Mouse (Mus musculus) bone marrow macrophage, adult 2 months (primary cell): ENCODE results near the gene Tlr12. TPM values are rescaled to one million over a fixed set of nuclear protein-coding genes. Genes with fewer than 3 reads are reported as not detected.
"Not testable (repeated sequence)": the region's sequence is repeated elsewhere in the genome, so short reads cannot be mapped to it uniquely, and the experiment has no call there.

Source experiments
- H3K27ac ChIP-seq: 2 replicates; pipeline ENCODE4 v1.5.1; 2012; ENCODE audit warnings: low read depth, low read length; ENCODE audit not compliant: insufficient read depth
- H3K4me1 ChIP-seq: 2 replicates; pipeline ENCODE4 v1.6.1; 2012; ENCODE audit warnings: low read length; ENCODE audit not compliant: control insufficient read depth, insufficient read depth
- H3K4me3 ChIP-seq: 2 replicates; pipeline ENCODE4 v1.5.1; 2012; ENCODE audit warnings: mild to moderate bottlenecking, low read length, moderate library complexity; ENCODE audit not compliant: insufficient read depth
- CTCF ChIP-seq: IDR thresholded peaks from 2 replicates; pipeline ENCODE4 v1.5.1; 2012; ENCODE audit warnings: low read depth, mild to moderate bottlenecking, low read length, moderate library complexity
- POLR2A ChIP-seq: IDR thresholded peaks from 2 replicates; pipeline ENCODE4 v1.6.1; 2012; ENCODE audit warnings: mild to moderate bottlenecking, low read depth, low read length, borderline replicate concordance
- polyA plus RNA-seq: library from polyadenylated mRNA; stranded (reverse); fragments of >200 nt; gene quantifications from 2 replicates; pipeline ENCODE4 v1.2.4, GENCODE M21; 2012; ENCODE audit not compliant: missing spikeins, insufficient read depth, insufficient read length

The Tlr12 gene
- polyA plus RNA-seq, 1 experiment: not detected

DNA sequence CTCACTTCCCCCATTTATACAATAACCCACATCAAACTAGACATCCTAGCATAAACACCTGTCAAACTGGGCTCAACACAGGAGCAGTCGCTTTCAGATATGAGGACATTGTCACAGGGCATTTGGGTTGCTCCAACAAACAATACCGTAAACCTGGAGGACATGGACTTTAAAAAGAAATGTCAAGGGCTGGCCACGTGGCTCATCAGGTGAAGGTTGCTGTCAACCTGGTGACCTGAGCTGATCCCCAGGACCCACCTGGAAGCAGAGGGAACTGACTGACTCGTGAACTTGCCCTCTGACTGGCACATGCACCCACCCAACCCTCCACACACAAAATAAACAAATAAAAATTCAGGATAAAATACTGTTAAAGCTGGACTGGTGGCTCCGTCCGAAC is 2.2 kb upstream of the Tlr12 start:
- no peak overlapping the region for H3K27ac ChIP-seq
- H3K4me1 ChIP-seq: peaks cover 12% of the 10 kb centered on the region
- TF ChIP-seq POLR2A: no peak
- no peak for TF ChIP-seq CTCF
- H3K4me3 ChIP-seq: no peak overlapping the region

- TF ChIP-seq POLR2A: no peak
- TF ChIP-seq CTCF: no peak
- Histone ChIP-seq H3K27ac (no peak overlapping the region), H3K4me3 (no peak overlapping the region), H3K4me1 (peaks cover 12% of the 10 kb centered on the region)
Measured at GRCm38 (mm10) chr4:128618963-128619362, 544 bp upstream of the Tlr12 start.

DNA sequence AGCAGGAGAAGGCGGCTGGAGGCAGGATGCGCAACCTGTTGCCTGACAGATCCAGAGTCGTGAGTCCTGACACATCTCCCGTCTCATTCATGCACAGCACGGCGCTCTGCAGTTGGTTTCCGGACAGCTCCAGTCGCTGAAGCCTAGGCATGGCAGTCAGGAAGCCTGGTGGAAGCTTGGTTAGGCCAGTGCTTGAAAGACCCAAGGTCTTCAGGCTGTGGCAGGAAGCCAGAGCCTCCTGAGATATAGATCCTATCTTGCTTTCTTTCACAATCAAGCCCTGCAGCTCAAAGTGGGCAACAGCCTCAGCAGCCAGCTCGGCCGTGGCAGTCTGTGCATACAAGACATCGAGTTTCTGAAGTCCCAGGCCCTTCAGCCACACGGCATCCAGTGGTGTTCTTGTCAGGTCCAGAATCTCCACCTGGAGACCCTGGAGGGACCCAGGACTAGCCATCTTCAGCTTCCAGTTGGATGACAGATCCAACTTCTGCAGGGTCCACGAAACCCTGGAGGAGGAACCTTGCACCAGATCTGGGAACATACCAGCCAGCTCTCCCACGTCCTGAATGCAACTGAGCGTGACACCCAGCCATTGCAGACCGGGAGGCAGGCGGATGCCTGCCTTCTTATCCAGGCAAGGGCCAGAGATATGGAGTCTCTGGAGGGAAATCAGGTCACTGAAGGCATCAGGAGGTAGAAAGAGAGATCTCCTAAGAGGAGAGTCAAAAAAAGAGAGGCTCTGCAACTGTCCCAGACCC is 877 bp downstream of the Tlr12 start:
- no peak overlapping the region for H3K4me3 ChIP-seq
- TF ChIP-seq CTCF (no peak), POLR2A (no peak)
- no peak overlapping the region for H3K27ac ChIP-seq
- H3K4me1 ChIP-seq: peaks cover 12% of the 10 kb centered on the region

GRCm38 (mm10) chr4:128615761-128616160 is 2.7 kb downstream of the Tlr12 start:
- H3K4me3 ChIP-seq: no peak overlapping the region
- no peak overlapping the region for H3K27ac ChIP-seq
- TF ChIP-seq POLR2A (no peak), CTCF (no peak)
- peaks cover 12% of the 10 kb centered on the region for H3K4me1 ChIP-seq

GRCm38 (mm10) chr4:128613326-128613725 is 5.1 kb downstream of the Tlr12 start:
- H3K4me1 ChIP-seq: peaks cover 14% of the 10 kb centered on the region
- H3K27ac ChIP-seq: no peak overlapping the region
- TF ChIP-seq POLR2A (no peak), CTCF (no peak)

GRCm38 (mm10) chr4:128611726-128612125 is 6.7 kb downstream of the Tlr12 start:
- H3K27ac ChIP-seq, H3K4me3 ChIP-seq, H3K4me1 ChIP-seq: not testable (repeated sequence)

More at GRCm38 (mm10) chr4:128613326-128613725, 5.1 kb downstream of the Tlr12 start:
- no peak overlapping the region for H3K4me3 ChIP-seq

GRCm38 (mm10) chr4:128610706-128611105 is 7.7 kb downstream of the Tlr12 start:
- no peak for TF ChIP-seq POLR2A
- TF ChIP-seq CTCF: no peak
- peaks cover 7% of the 10 kb centered on the region for H3K4me1 ChIP-seq
- H3K27ac ChIP-seq: no peak overlapping the region
- no peak overlapping the region for H3K4me3 ChIP-seq

- Histone ChIP-seq H3K27ac (no peak within 1 kb of the TSS), H3K4me3 (peak within 1 kb of the TSS; percentile 97), H3K4me1 (peaks cover 7% of the 10 kb centered on the region)
- TF ChIP-seq POLR2A (no peak; the same call in 1 of the 2 replicates), CTCF (no peak)
Measured at GRCm38 (mm10) chr4:128609925-128610402, 8.5 kb downstream of the Tlr12 start, which contains the start of gene Zscan20. Gene Zscan20, minus strand, starts transcription at chr4:128610098.

DNA sequence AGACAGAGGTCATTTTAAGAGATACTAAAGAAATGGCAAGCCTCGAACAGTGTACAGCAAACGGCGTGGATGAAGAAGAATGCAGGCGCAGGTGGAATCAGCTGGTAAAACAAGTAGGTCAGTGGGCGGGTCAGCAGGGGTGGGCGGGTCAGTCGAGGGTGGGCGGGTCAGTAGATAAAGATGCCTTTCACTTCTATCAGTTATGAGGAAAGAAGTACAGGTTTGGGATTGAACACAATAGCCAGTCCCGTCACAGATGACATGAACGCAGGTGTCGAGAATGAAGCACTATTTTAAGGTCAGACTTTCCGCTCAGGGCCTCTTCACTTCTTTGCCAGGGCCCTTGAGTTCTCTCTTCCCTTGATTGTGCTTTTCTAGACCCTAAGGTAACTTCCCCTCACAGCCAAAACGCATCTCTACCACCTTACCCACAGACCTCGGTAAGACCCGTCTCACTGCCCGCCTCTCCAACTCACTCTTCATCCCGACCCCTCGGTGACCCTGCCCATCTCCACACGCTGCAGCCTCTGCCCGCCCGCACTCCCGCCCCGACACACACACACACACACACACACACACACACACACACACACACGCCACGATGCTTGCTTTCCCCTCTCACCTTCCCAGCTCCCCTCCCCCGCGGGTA is 9.0 kb downstream of the Tlr12 start:
- no peak for TF ChIP-seq POLR2A
- no peak for TF ChIP-seq CTCF
- no peak overlapping the region for H3K27ac ChIP-seq
- peak overlapping the region; percentile 97 for H3K4me3 ChIP-seq
- H3K4me1 ChIP-seq: peaks cover 7% of the 10 kb centered on the region

DNA sequence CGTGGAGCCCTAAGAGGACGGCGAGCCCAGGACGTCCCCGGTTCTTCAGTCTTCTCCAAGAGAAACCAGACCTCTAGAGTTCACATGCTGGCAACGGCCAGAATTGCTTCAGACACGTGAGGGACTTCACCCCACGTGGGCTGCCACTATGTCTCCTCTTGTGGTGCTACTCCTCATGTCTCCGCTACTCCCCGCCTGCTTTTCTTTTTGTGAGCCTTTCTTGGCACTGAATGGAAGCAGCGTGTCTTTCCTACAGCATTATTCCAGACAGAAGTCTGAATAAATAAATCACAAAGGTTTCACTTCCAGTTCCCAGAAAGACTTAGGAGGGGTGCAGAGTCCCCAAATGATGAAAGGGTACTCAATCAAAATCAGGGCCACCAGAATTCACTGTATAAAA is 10.8 kb downstream of the Tlr12 start:
- TF ChIP-seq POLR2A: no peak
- TF ChIP-seq CTCF: no peak
- Histone ChIP-seq H3K4me3 (no peak overlapping the region), H3K27ac (no peak overlapping the region), H3K4me1 (peaks cover 7% of the 10 kb centered on the region)
